In genomic region chr5:128455732-128456131, GRCm38 (mm10) we compare ENCODE assay signal across 25 mouse cellular contexts. TPM values are rescaled to one million over a fixed set of nuclear protein-coding genes. Genes with fewer than 3 reads are reported as not detected.
"Had no signal": no experiment of that assay in that cellular context is flagged by ENCODE, and none has a peak within 500 bp of the region (broad histone marks: within the 10 kb centered on the region; RNA-seq: fewer than 3 reads in every experiment).

No protein-coding gene starts in this region.

- H3K4me1 ChIP-seq: heart, embryonic 13.5 days; heart, embryonic 15.5 days; liver, embryonic 13.5 days; liver, embryonic 15.5 days had no signal

- H3K9ac ChIP-seq: heart, embryonic 13.5 days; heart, embryonic 15.5 days; hindbrain, embryonic 13.5 days; hindbrain, embryonic 15.5 days; limb, embryonic 12.5 days; liver, embryonic 13.5 days; liver, embryonic 15.5 days had no signal

- DNase-seq: gastrocnemius, postnatal 14 days; gastrocnemius, postnatal 36 days; heart, adult 11 months; heart, adult 2 months; heart, postnatal 4 days; kidney, adult 18-20 months; kidney, adult 8-10 months; kidney, postnatal 10 days; kidney, postnatal 25 days; kidney, postnatal 4 days; liver; liver, embryonic 13.5 days had no signal

- H3K36me3 ChIP-seq: heart, embryonic 13.5 days; heart, embryonic 15.5 days; hindbrain, embryonic 13.5 days; hindbrain, embryonic 15.5 days; limb, embryonic 10.5 days; limb, embryonic 12.5 days; liver, embryonic 13.5 days; liver, embryonic 15.5 days had no signal

- H3K27me3 ChIP-seq: heart, embryonic 15.5 days; hindbrain, embryonic 13.5 days; hindbrain, embryonic 15.5 days; liver, embryonic 13.5 days; liver, embryonic 15.5 days had no signal

- H3K4me3 ChIP-seq: heart, adult 2 months; heart, embryonic 13.5 days; heart, embryonic 15.5 days; hindbrain, embryonic 13.5 days; hindbrain, embryonic 15.5 days; layer of hippocampus, adult 2 months; left cerebral cortex, adult 2 months; limb, embryonic 10.5 days; limb, embryonic 12.5 days; liver, embryonic 13.5 days; liver, embryonic 15.5 days had no signal

- H3K27ac ChIP-seq: heart, adult 2 months; heart, embryonic 13.5 days; heart, embryonic 15.5 days; hindbrain, embryonic 13.5 days; hindbrain, embryonic 15.5 days; hindbrain, postnatal 0 days; layer of hippocampus, adult 2 months; left cerebral cortex, adult 2 months; limb, embryonic 10.5 days; limb, embryonic 12.5 days; liver, embryonic 13.5 days; liver, embryonic 15.5 days had no signal

- H3K4me2 ChIP-seq: heart, embryonic 11.5 days; heart, embryonic 13.5 days; heart, embryonic 15.5 days; hindbrain, embryonic 13.5 days; hindbrain, embryonic 15.5 days; limb, embryonic 12.5 days; liver, embryonic 11.5 days; liver, embryonic 13.5 days; liver, embryonic 15.5 days had no signal

- ATAC-seq: hindbrain, postnatal 0 days; intestine, postnatal 0 days had no signal

- H3K9me3 ChIP-seq: heart, embryonic 13.5 days; heart, embryonic 15.5 days; hindbrain, embryonic 13.5 days; hindbrain, embryonic 15.5 days; limb, embryonic 10.5 days; limb, embryonic 12.5 days; liver, embryonic 13.5 days; liver, embryonic 15.5 days had no signal

RNA-seq across cellular contexts. Expression of gene Tmem132d, which starts 22.9 kb away (rescaled TPM):
- polyA plus RNA-seq: intestine, postnatal 0 days; liver, embryonic 11.5 days; liver, embryonic 15.5 days had no signal
